Mouse (Mus musculus) sigmoid colon, adult 10 weeks (tissue): Measurements from ENCODE around the gene Gm14124. TPM values are rescaled to one million over a fixed set of nuclear protein-coding genes. Genes with fewer than 3 reads are reported as not detected.

Experiments used
- polyA plus RNA-seq: library from polyadenylated mRNA; stranded (reverse); fragments of 350-450 nt; fragmentation: Illumina TruSeq; extraction: RNeasy Lipid Tissue Mini Kit (QIAGEN cat#74804); gene quantifications from one replicate; pipeline ENCODE4 v1.2.3, GENCODE M21; 2014; ENCODE audit warnings: low read depth, low replicate concordance

The Gm14124 gene
- not detected for polyA plus RNA-seq

DNA sequence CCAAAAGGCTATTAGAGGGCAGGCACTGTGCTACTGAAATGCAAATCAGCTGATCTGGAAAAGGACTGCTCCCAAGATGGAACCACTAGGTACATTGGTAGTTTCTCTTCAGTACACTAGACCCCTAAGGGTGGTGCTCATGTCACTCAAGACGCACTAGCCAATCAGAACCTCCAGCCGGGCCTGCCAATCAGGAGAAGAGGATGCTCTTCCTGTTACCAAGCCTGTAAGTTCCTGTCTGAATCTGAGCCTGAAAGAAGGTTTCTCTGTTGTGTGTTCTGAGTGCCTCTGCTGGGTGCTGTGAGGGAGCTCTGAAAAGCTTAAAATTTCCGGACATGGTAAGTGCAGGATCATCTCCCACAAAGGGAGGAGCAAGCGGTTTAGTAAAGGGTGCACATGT is at the start of gene Gm14124:
Gene Gm14124, plus strand, starts transcription at position 227 of the 400 bp plus-strand sequence.

DNA sequence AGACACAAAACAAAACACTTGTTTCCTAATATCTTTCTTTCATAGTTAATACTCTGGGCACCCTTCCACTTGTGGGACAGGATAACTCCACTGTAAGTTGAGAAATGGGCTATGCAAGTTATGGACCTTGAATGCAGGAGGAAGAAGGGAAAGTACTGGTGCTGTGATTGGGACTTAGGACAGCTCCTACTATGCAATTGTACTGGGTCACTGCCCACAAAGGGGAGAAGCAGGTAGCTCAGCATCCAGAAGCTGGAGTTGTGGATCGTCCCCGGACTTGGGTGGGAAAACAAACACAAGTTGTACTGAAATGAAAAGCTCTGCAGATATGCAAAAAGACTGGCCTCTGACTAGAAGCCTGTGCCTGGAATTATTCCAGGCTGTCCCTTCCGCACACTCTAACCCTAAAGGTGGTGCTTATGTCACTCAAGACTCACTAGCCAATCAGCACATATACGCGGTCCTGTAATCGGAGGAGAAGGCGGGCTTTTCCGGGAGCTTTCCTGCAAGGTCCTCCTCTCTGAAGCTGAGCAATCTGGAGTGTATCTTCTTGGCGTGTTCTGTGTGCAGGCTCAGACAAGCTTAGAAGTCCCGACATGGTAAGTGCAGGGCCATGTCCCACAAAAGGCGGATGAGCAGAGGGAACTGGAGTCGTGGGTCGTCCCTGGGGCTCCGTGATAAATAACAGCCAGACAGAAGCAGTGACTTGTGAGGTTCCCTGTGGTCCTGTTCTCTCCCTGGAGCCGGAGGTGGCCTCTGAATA is 39.5 kb upstream of the Gm14124 start, which contains the start of gene Zfp937:
Gene Zfp937, plus strand, starts transcription at position 474 of the 763 bp plus-strand sequence.

DNA sequence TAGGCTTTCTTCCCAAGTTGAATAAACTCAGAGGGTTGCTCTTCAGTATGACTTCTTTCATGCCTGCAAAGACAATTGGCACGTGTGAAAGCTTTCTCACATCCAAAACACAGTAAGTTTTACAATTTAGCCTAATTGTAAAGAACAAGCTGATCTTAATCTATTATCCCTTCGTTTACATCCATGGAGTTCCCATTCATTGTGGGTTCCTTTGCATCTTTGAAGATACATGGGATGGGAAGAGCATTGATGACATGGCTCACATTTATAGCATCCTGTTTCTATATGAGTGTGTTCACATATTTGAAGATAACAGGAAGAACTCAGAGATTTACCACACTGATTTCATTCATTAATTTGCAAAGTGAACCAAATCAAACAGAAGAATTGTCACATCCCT is 1.8 kb upstream of the Gm14124 start, which contains the start of gene Gm21994:
Gene Gm21994, minus strand, starts transcription at position 101 of the 400 bp plus-strand sequence.

Other genes starting within 250 kb of the Gm14124 start
- 64.0 TPM for gene Zfp120, start 120.8 kb upstream of the Gm14124 start, polyA plus RNA-seq
- not detected for gene Gm10770, start 77.8 kb upstream of the Gm14124 start, polyA plus RNA-seq
- gene Gm14139, start 75.8 kb upstream of the Gm14124 start, polyA plus RNA-seq = not detected
- 14.0 TPM for gene Zfp937, start 39.4 kb upstream of the Gm14124 start, polyA plus RNA-seq
- 25.2 TPM for gene Gm21994, start 1.9 kb upstream of the Gm14124 start, polyA plus RNA-seq
- gene Gm10130, start 66.2 kb downstream of the Gm14124 start, polyA plus RNA-seq = 4.3 TPM
- gene 3300002I08Rik, start 105.2 kb downstream of the Gm14124 start, polyA plus RNA-seq = 7.8 TPM
- 14.1 TPM for gene Zfp442, start 194.0 kb downstream of the Gm14124 start, polyA plus RNA-seq
- gene Zfp345, start 227.6 kb downstream of the Gm14124 start, polyA plus RNA-seq = not detected